In genomic region chr17:24527315-24527714, GRCm38 (mm10) we compare ENCODE assay signal across 8 mouse cellular contexts. TPM values are rescaled to one million over a fixed set of nuclear protein-coding genes. Genes with fewer than 3 reads are reported as not detected.
A peak's percentile ranks its signal among the peaks of the same experiment; 100 is the strongest.
DNase-seq lines count a peak whose midpoint lies in the region; ATAC-seq and TF ChIP-seq lines count a peak whose summit lies in the region.

No protein-coding gene starts in this region.

- TF ChIP-seq CTCF in gastrocnemius, adult 2 months (IDR thresholded peaks at IDR 0.05), result no peak
- TF ChIP-seq CTCF in E14TG2a.4 (conservative IDR thresholded peaks at IDR 0.05; ENCODE audit: low read length), result no peak
- no peak for TF ChIP-seq CTCF in liver, postnatal 0 days (IDR thresholded peaks at IDR 0.05; ENCODE audit: low read depth)

- intact Hi-C loops in gastrocnemius, adult 2 months (cut with DNase I), result loop anchor here (5.0 kb wide), 2 partner anchors 40 to 105 kb away; partner anchors contain the start of genes Caskin1, Nthl1 and Tsc2

- WGBS in forebrain, embryonic 13.5 days, result under 1% methylated on average over 19 of the region's 19 CpGs
- WGBS in liver, postnatal 0 days (ENCODE audit: insufficient replicate concordance), result 1% methylated on average over 19 of the region's 19 CpGs

- no peaks in the 10 kb centered on the region for H3K27me3 ChIP-seq in E14TG2a.4 (ENCODE audit: insufficient read depth, low read length)
- no peaks in the 10 kb centered on the region for H3K27me3 ChIP-seq in forebrain, embryonic 13.5 days
- H3K27me3 ChIP-seq in liver, postnatal 0 days (ENCODE audit: insufficient read depth, low read length), result no peaks in the 10 kb centered on the region

- ATAC-seq in forebrain, embryonic 13.5 days, result no peak; the same call in 1 of the 2 replicates
- ATAC-seq in liver, postnatal 0 days, result no peak

- peak overlapping the region; percentile 91 for H3K9ac ChIP-seq in forebrain, embryonic 13.5 days
- H3K9ac ChIP-seq in liver, postnatal 0 days (replicated peaks), result peak overlapping the region; percentile 87

- DNase-seq in gastrocnemius, adult 2 months, result no peak
- DNase-seq in gastrocnemius, postnatal 4 days (ENCODE audit: low spot score in 2 of 2), result no peak
- no peak for DNase-seq in liver, postnatal 0 days
- no peak for DNase-seq in adrenal gland, postnatal 10 days
- DNase-seq in right cerebral cortex, postnatal 14 days, result no peak
- DNase-seq in yolk sac, embryonic 10.5 days (ENCODE audit: low spot score), result no peak

- TF ChIP-seq EP300 in liver, postnatal 0 days (IDR thresholded peaks at IDR 0.05; ENCODE audit: low read depth), result no peak

- H3K4me1 ChIP-seq in E14TG2a.4 (replicated peaks; ENCODE audit: low read depth, low read length), result peaks cover 57% of the 10 kb centered on the region
- peaks cover 63% of the 10 kb centered on the region for H3K4me1 ChIP-seq in forebrain, embryonic 13.5 days
- peaks cover 37% of the 10 kb centered on the region for H3K4me1 ChIP-seq in liver, postnatal 0 days (ENCODE audit: insufficient read depth)

- peak overlapping the region; percentile 75 for H3K4me2 ChIP-seq in forebrain, embryonic 13.5 days
- H3K4me2 ChIP-seq in liver, postnatal 0 days (ENCODE audit: low read depth, low read length), result peak overlapping the region; percentile 85

- H3K9me3 ChIP-seq in E14TG2a.4 (ENCODE audit: low read length), result no peaks in the 10 kb centered on the region
- no peaks in the 10 kb centered on the region for H3K9me3 ChIP-seq in forebrain, embryonic 13.5 days (replicated peaks)
- H3K9me3 ChIP-seq in liver, postnatal 0 days (ENCODE audit: low read length), result no peaks in the 10 kb centered on the region

- peak overlapping the region; percentile 77 for H3K4me3 ChIP-seq in gastrocnemius, adult 2 months
- H3K4me3 ChIP-seq in E14TG2a.4 (replicated peaks; ENCODE audit: low read length), result peak overlapping the region; percentile 99
- H3K4me3 ChIP-seq in forebrain, embryonic 13.5 days, result peak overlapping the region; percentile 87
- H3K4me3 ChIP-seq in liver, postnatal 0 days (ENCODE audit: low read depth, low read length), result peak overlapping the region; percentile 87

- H3K36me3 ChIP-seq in E14TG2a.4 (ENCODE audit: insufficient read depth, low read length), result peaks cover 68% of the 10 kb centered on the region
- H3K36me3 ChIP-seq in forebrain, embryonic 13.5 days (ENCODE audit: poor library complexity, severe bottlenecking), result peaks cover 22% of the 10 kb centered on the region
- H3K36me3 ChIP-seq in liver, postnatal 0 days (replicated peaks; ENCODE audit: insufficient read depth, low read length), result peaks cover 12% of the 10 kb centered on the region

- peak overlapping the region; percentile 94 for H3K27ac ChIP-seq in gastrocnemius, adult 2 months
- H3K27ac ChIP-seq in forebrain, embryonic 13.5 days, result peak overlapping the region; percentile 60
- H3K27ac ChIP-seq in liver, postnatal 0 days (ENCODE audit: low read depth), result peak overlapping the region; percentile 74

RNA-seq across cellular contexts. Expression of gene Traf7, which starts 0.4 kb away (rescaled TPM):
- total RNA-seq in gastrocnemius, adult 2 months (2021), result 10 to 100 TPM; 27.3 to 35.2 TPM
- total RNA-seq in gastrocnemius, postnatal 4 days (2021), result 10 to 100 TPM; 80.8 to 86.3 TPM
- polyA plus RNA-seq in forebrain, embryonic 13.5 days (2015; fragmentation: Nextera tagmentation; extraction: Ambion mirVana), result 97.1 and 109 TPM in 2 replicates
- polyA plus RNA-seq in liver, postnatal 0 days (2015; fragmentation: Nextera tagmentation; extraction: Ambion mirVana), result 14.1 and 17.2 TPM in 2 replicates
- total RNA-seq in adrenal gland, postnatal 10 days (2021), result 100 to 1,000 TPM in 1 of 2 experiments, 10 to 100 TPM in 1; 83.5 to 104 TPM

RNA-seq across cellular contexts. Expression of gene Rab26, which starts 6.7 kb away (rescaled TPM):
- not detected for total RNA-seq in gastrocnemius, adult 2 months (2021)
- under 1 TPM; 0.52 to 0.64 TPM for total RNA-seq in gastrocnemius, postnatal 4 days (2021)
- 3.7 and 4.1 TPM in 2 replicates for polyA plus RNA-seq in forebrain, embryonic 13.5 days (2015; fragmentation: Nextera tagmentation; extraction: Ambion mirVana)
- 0.45 and 0.81 TPM in 2 replicates for polyA plus RNA-seq in liver, postnatal 0 days (2015; fragmentation: Nextera tagmentation; extraction: Ambion mirVana)
- 1 to 10 TPM; 1.2 to 1.5 TPM for total RNA-seq in adrenal gland, postnatal 10 days (2021)

RNA-seq across cellular contexts. Expression of gene Pkd1, which starts 22.3 kb away (rescaled TPM):
- total RNA-seq in gastrocnemius, adult 2 months (2021), result 10 to 100 TPM; 18.3 to 25.0 TPM
- 10 to 100 TPM; 60.5 to 66.7 TPM for total RNA-seq in gastrocnemius, postnatal 4 days (2021)
- polyA plus RNA-seq in forebrain, embryonic 13.5 days (2015; fragmentation: Nextera tagmentation; extraction: Ambion mirVana), result 11.9 and 16.9 TPM in 2 replicates
- 2.7 and 2.8 TPM in 2 replicates for polyA plus RNA-seq in liver, postnatal 0 days (2015; fragmentation: Nextera tagmentation; extraction: Ambion mirVana)
- total RNA-seq in adrenal gland, postnatal 10 days (2021), result 10 to 100 TPM; 40.2 to 51.0 TPM

RNA-seq across cellular contexts. Expression of gene Caskin1, which starts 38.9 kb away (rescaled TPM):
- under 1 TPM in 1 of 2 experiments, not detected in 1; 0.08 TPM for total RNA-seq in gastrocnemius, adult 2 months (2021)
- 1 to 10 TPM; 1.6 TPM for total RNA-seq in gastrocnemius, postnatal 4 days (2021)
- 15.0 and 16.7 TPM in 2 replicates for polyA plus RNA-seq in forebrain, embryonic 13.5 days (2015; fragmentation: Nextera tagmentation; extraction: Ambion mirVana)
- polyA plus RNA-seq in liver, postnatal 0 days (2015; fragmentation: Nextera tagmentation; extraction: Ambion mirVana), result not detected in 2 replicates
- 10 to 100 TPM; 11.1 to 26.5 TPM for total RNA-seq in adrenal gland, postnatal 10 days (2021)

RNA-seq across cellular contexts. Expression of gene Mlst8, which starts 48.4 kb away (rescaled TPM):
- total RNA-seq in gastrocnemius, adult 2 months (2021), result 10 to 100 TPM; 12.1 to 14.8 TPM
- total RNA-seq in gastrocnemius, postnatal 4 days (2021), result 10 to 100 TPM; 12.4 to 16.8 TPM
- polyA plus RNA-seq in forebrain, embryonic 13.5 days (2015; fragmentation: Nextera tagmentation; extraction: Ambion mirVana), result 33.9 and 39.1 TPM in 2 replicates
- 6.2 and 8.1 TPM in 2 replicates for polyA plus RNA-seq in liver, postnatal 0 days (2015; fragmentation: Nextera tagmentation; extraction: Ambion mirVana)
- 10 to 100 TPM; 20.3 to 23.9 TPM for total RNA-seq in adrenal gland, postnatal 10 days (2021)
